Mouse (Mus musculus): Measurements from ENCODE around the gene Fgf2. TPM values are rescaled to one million over a fixed set of nuclear protein-coding genes. Genes with fewer than 3 reads are reported as not detected.
A peak's percentile ranks its signal among the peaks of the same experiment; 100 is the strongest.

The Fgf2 gene
- polyA plus RNA-seq, 1 experiment = 0.70 TPM

GRCm38 (mm10) chr3:37421179-37421578, 73.0 kb downstream of the Fgf2 start:
- Histone ChIP-seq H3K4me1 (ENCODE audit: control insufficient read depth, insufficient read depth, insufficient read length, low read length) (peaks cover 5% of the 10 kb centered on the region; the same call in 1 of the 2 replicates), H3K27ac (ENCODE audit: insufficient read depth, low read depth, low read length) (no peak overlapping the region), H3K27me3 (ENCODE audit: control insufficient read depth, insufficient read depth, low read length) (no peaks in the 10 kb centered on the region), H3K36me3 (ENCODE audit: control insufficient read depth, insufficient read depth, low read length) (peaks cover 5% of the 10 kb centered on the region), H3K4me3 (ENCODE audit: low read depth, low read length) (peak overlapping the region; percentile 77; the same call in 1 of the 2 replicates)
- WGBS = 13% methylated on average over 3 of the region's 3 CpGs
- TF ChIP-seq POLR2A (IDR thresholded peaks at IDR 0.05; ENCODE audit: low read depth, low read length) (no peak), CTCF (IDR thresholded peaks at IDR 0.05; ENCODE audit: extremely low read depth, insufficient read length, insufficient replicate concordance, low read depth, low read length) (no peak)

- TF ChIP-seq CTCF (IDR thresholded peaks at IDR 0.05; ENCODE audit: extremely low read depth, insufficient read length, insufficient replicate concordance, low read depth, low read length) = no peak
- TF ChIP-seq POLR2A (IDR thresholded peaks at IDR 0.05; ENCODE audit: low read depth, low read length) = no peak
- Histone ChIP-seq H3K27me3 (ENCODE audit: control insufficient read depth, insufficient read depth, low read length) (no peaks in the 10 kb centered on the region), H3K4me3 (ENCODE audit: low read depth, low read length) (no peak overlapping the region), H3K27ac (ENCODE audit: insufficient read depth, low read depth, low read length) (no peak overlapping the region), H3K36me3 (ENCODE audit: control insufficient read depth, insufficient read depth, low read length) (peaks cover 17% of the 10 kb centered on the region), H3K4me1 (ENCODE audit: control insufficient read depth, insufficient read depth, insufficient read length, low read length) (peaks cover 4% of the 10 kb centered on the region; the same call in 1 of the 2 replicates)
- 92% methylated on average over 3 of the region's 3 CpGs for WGBS
These were observed 77.9 kb downstream of the Fgf2 start for GRCm38 (mm10) chr3:37426069-37426468.

DNA sequence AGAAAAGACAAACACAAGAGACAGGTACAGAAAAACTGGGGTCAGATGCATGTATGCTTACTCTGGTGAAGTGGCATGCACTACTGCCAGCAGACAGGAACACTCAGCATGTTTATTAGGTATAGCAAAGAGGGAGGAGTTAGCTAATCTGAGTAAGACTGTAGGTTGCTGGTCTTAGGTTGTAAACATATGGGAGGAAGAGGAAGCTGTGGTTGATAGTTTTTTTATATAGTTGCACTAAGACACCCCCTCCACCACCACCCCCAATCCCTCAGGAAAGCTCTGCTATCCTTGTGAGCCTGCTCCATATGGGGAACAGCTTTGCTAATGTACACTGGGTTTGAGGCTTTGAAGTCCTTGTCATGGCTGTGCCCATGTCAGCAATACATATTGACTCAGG, 82.2 kb downstream of the Fgf2 start:
- Histone ChIP-seq H3K27ac (ENCODE audit: insufficient read depth, low read depth, low read length) (no peak overlapping the region), H3K36me3 (ENCODE audit: control insufficient read depth, insufficient read depth, low read length) (peaks cover 24% of the 10 kb centered on the region), H3K4me3 (ENCODE audit: low read depth, low read length) (no peak overlapping the region), H3K27me3 (ENCODE audit: control insufficient read depth, insufficient read depth, low read length) (no peaks in the 10 kb centered on the region), H3K4me1 (ENCODE audit: control insufficient read depth, insufficient read depth, insufficient read length, low read length) (no peaks in the 10 kb centered on the region)
- TF ChIP-seq CTCF (IDR thresholded peaks at IDR 0.05; ENCODE audit: extremely low read depth, insufficient read length, insufficient replicate concordance, low read depth, low read length) (no peak), POLR2A (IDR thresholded peaks at IDR 0.05; ENCODE audit: low read depth, low read length) (no peak)

DNA sequence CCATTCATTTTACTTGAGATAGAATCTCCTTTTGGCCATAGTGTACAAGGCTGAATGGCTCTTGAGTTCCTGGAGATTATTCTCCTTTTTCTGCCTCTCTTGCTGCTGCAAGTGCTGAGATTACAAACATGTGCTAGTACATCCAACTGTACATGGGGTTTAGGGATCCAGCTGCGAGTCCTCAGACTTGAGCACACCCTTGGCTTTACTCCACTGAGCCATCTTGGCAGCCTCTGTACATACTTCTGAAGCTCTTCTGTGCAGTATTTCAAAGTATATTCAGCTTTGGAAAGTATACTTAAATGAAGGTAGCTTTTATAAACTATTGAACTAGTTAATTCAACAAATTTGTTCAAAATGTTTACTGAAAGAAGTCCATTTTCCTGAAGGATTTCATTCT, 91.6 kb downstream of the Fgf2 start:
- TF ChIP-seq CTCF (IDR thresholded peaks at IDR 0.05; ENCODE audit: extremely low read depth, insufficient read length, insufficient replicate concordance, low read depth, low read length) (no peak), POLR2A (IDR thresholded peaks at IDR 0.05; ENCODE audit: low read depth, low read length) (no peak)
- H3K27me3 ChIP-seq (ENCODE audit: control insufficient read depth, insufficient read depth, low read length) = no peaks in the 10 kb centered on the region
- H3K27ac ChIP-seq (ENCODE audit: insufficient read depth, low read depth, low read length) = no peak overlapping the region
- peaks cover 21% of the 10 kb centered on the region for H3K36me3 ChIP-seq (ENCODE audit: control insufficient read depth, insufficient read depth, low read length)
- peaks cover 2% of the 10 kb centered on the region; the same call in 1 of the 2 replicates for H3K4me1 ChIP-seq (ENCODE audit: control insufficient read depth, insufficient read depth, insufficient read length, low read length)
- WGBS = 73% methylated on average over 1 of the region's 1 CpGs
- H3K4me3 ChIP-seq (ENCODE audit: low read depth, low read length) = no peak overlapping the region

DNA sequence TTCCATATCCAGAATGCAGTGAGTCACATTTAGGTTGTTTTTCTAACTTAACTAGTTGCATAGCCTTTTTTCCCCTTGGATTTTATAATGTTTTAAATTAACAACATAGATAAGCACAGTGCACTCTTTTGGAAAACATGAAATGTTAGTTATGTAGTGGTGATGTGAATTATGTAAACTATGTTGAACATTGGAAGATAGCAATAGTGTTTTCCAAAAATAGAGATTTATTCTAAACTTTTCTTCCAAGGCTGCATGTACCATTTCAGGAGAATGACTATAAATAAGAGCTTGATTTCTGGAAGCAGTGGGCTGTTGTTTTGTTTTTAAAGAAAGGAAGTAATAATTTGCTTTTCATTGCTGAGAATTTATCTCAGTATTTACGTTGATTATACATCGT, 95.3 kb downstream of the Fgf2 start:
- no peak for TF ChIP-seq POLR2A (IDR thresholded peaks at IDR 0.05; ENCODE audit: low read depth, low read length)
- no peak for TF ChIP-seq CTCF (IDR thresholded peaks at IDR 0.05; ENCODE audit: extremely low read depth, insufficient read length, insufficient replicate concordance, low read depth, low read length)

DNA sequence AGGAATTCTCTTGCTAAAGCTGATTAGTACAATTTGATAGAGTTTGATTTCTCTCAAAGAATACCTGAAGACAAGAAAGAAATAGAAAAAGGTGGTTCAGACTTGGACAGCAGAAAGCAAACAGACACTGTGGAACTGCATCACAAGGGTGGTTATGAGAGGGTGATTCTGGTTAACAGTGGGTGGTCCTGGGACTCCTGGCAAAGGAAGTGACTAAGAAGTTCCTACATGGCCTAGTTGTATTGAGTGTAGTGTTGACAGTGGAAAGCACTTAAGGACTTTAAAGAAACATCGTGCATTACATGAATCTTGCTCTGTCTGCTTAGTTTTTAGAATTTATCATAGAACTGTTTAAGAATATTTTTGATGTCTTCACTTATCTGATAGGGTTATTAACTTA, 107.8 kb downstream of the Fgf2 start:
- peaks cover 9% of the 10 kb centered on the region for H3K36me3 ChIP-seq (ENCODE audit: control insufficient read depth, insufficient read depth, low read length)
- no peak for TF ChIP-seq POLR2A (IDR thresholded peaks at IDR 0.05; ENCODE audit: low read depth, low read length)
- no peak for TF ChIP-seq CTCF (IDR thresholded peaks at IDR 0.05; ENCODE audit: extremely low read depth, insufficient read length, insufficient replicate concordance, low read depth, low read length)
- H3K4me3 ChIP-seq (ENCODE audit: low read depth, low read length) = no peak overlapping the region
- H3K4me1 ChIP-seq (ENCODE audit: control insufficient read depth, insufficient read depth, insufficient read length, low read length) = no peaks in the 10 kb centered on the region
- 78% methylated on average over 1 of the region's 1 CpGs for WGBS
- H3K27me3 ChIP-seq (ENCODE audit: control insufficient read depth, insufficient read depth, low read length) = no peaks in the 10 kb centered on the region
- H3K27ac ChIP-seq (ENCODE audit: insufficient read depth, low read depth, low read length) = no peak overlapping the region

More for the DNA sequence above, 95.3 kb downstream of the Fgf2 start:
- H3K27ac ChIP-seq (ENCODE audit: insufficient read depth, low read depth, low read length) = no peak overlapping the region
- WGBS = 75% methylated on average over 2 of the region's 2 CpGs
- peaks cover 16% of the 10 kb centered on the region for H3K36me3 ChIP-seq (ENCODE audit: control insufficient read depth, insufficient read depth, low read length)
- H3K27me3 ChIP-seq (ENCODE audit: control insufficient read depth, insufficient read depth, low read length) = no peaks in the 10 kb centered on the region
- no peaks in the 10 kb centered on the region for H3K4me1 ChIP-seq (ENCODE audit: control insufficient read depth, insufficient read depth, insufficient read length, low read length)
- H3K4me3 ChIP-seq (ENCODE audit: low read depth, low read length) = no peak overlapping the region

Other genes starting within 250 kb of the Fgf2 start
- 0.10 TPM in 1 of 2 replicates, not detected in the other for gene Il2, start 222.4 kb upstream of the Fgf2 start, polyA plus RNA-seq (2012; rRNA removed)
- gene Il21, start 115.7 kb upstream of the Fgf2 start, polyA plus RNA-seq (2012; rRNA removed) = not detected in 2 replicates
- 0.11 and 0.14 TPM in 2 replicates for gene Bbs12, start 35.8 kb upstream of the Fgf2 start, polyA plus RNA-seq (2012; rRNA removed)
- gene Cetn4, start 35.6 kb upstream of the Fgf2 start, polyA plus RNA-seq (2012; rRNA removed) = not detected in 2 replicates
- gene Spata5, start 71.5 kb downstream of the Fgf2 start, polyA plus RNA-seq (2012; rRNA removed) = 0.25 and 1.0 TPM in 2 replicates
- 6.6 and 10.6 TPM in 2 replicates for gene Nudt6, start 71.9 kb downstream of the Fgf2 start, polyA plus RNA-seq (2012; rRNA removed)

Data from small intestine, adult 2 months (tissue).